Mouse (Mus musculus) thymus, adult 2 months (tissue): Measurements from ENCODE around the gene Wdfy3. TPM values are rescaled to one million over a fixed set of nuclear protein-coding genes. Genes with fewer than 3 reads are reported as not detected.

Experiments
- DNase-seq: peaks from one replicate; pipeline ENCODE4 v3.0.0; 2021
- H3K27ac ChIP-seq: fragments of 200-500 bp; 2 replicates; pipeline ENCODE4 v1.5.1; 2012; ENCODE audit warnings: low read length, control low read depth; ENCODE audit not compliant: control insufficient read depth, insufficient read depth
- H3K27me3 ChIP-seq: fragments of 200-500 bp; 2 replicates; pipeline ENCODE4 v1.6.1; 2012; ENCODE audit warnings: mild to moderate bottlenecking, low read length, moderate library complexity, mixed read lengths; ENCODE audit not compliant: control insufficient read depth, insufficient read depth
- H3K36me3 ChIP-seq: fragments of 200-500 bp; 2 replicates; pipeline ENCODE4 v1.6.1; 2012; ENCODE audit warnings: mild to moderate bottlenecking, low read length, moderate library complexity; ENCODE audit not compliant: control insufficient read depth, insufficient read depth
- H3K4me1 ChIP-seq: fragments of 200-500 bp; replicated peaks from 2 replicates; pipeline ENCODE4 v1.6.1; 2012; ENCODE audit warnings: low read length; ENCODE audit not compliant: control insufficient read depth, insufficient read depth
- H3K4me3 ChIP-seq: fragments of 200-500 bp; 2 replicates; pipeline ENCODE4 v1.5.1; 2012; ENCODE audit warnings: mild to moderate bottlenecking, low read length, control low read depth, moderate library complexity; ENCODE audit not compliant: control insufficient read depth, insufficient read depth
- CTCF ChIP-seq: fragments of 200-500 bp; IDR thresholded peaks from 2 replicates; pipeline ENCODE4 v1.5.1; 2012; ENCODE audit warnings: mild to moderate bottlenecking, control low read depth, low read length, moderate library complexity, borderline replicate concordance; ENCODE audit not compliant: control insufficient read depth, poor library complexity, insufficient read depth; ENCODE audit errors: extremely low read depth
- POLR2A ChIP-seq: fragments of 200-500 bp; IDR thresholded peaks from 2 replicates; pipeline ENCODE4 v1.6.1; 2012; ENCODE audit warnings: mild to moderate bottlenecking, low read length, control low read depth, moderate library complexity; ENCODE audit not compliant: control insufficient read depth, poor library complexity, insufficient read depth; ENCODE audit errors: extremely low read depth
- WGBS: fragments of 180-500 bp; shearing (Covaris S2); methylation state at CpG from one replicate; pipeline ENCODE4 v1.1.7; 2018; 5-methylcytosine and 5-hydroxymethylcytosine counted together
- polyA plus RNA-seq: library from polyadenylated mRNA; depleted of rRNA; stranded (reverse); fragments of >200 nt; gene quantifications from 2 replicates; pipeline ENCODE4 v1.2.3, GENCODE M21; 2012

Wdfy3 gene
- polyA plus RNA-seq, 1 experiment, result 6.8 TPM

DNA sequence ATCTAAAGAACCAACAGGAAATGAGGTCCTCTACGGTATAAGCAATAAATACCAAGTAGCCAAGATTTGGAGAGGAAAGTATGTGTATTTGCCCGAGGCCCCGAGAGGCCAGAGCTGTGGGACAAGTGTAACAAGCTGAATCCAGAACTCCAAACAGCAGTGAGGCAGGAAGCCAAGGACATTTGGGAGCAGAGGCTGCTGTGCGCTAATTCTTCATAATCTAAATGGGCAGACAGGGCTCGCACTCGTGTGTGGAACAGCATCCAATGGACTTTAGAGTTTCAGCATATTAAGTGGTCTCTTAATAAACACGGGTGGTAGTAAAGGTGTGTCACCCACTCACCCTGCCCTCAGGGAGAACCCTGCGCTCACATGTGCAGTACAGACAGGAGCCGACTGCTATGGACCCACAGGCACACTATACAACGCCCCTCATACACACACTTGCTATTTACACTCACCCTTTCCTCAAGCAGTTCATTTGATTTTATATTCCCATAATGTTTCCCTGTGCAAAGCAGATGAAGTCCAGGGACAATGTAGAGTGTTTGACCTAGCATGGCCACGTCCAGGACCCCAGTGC, 15.1 kb downstream of the Wdfy3 start:
- no peak overlapping the region for H3K27ac ChIP-seq
- no peak overlapping the region for H3K4me3 ChIP-seq
- WGBS, result 85% methylated on average over 11 of the region's 11 CpGs
- no peaks in the 10 kb centered on the region for H3K4me1 ChIP-seq
- no peaks in the 10 kb centered on the region for H3K27me3 ChIP-seq
- no peak for DNase-seq
- H3K36me3 ChIP-seq, result no peaks in the 10 kb centered on the region
- TF ChIP-seq POLR2A (no peak), CTCF (no peak)

DNA sequence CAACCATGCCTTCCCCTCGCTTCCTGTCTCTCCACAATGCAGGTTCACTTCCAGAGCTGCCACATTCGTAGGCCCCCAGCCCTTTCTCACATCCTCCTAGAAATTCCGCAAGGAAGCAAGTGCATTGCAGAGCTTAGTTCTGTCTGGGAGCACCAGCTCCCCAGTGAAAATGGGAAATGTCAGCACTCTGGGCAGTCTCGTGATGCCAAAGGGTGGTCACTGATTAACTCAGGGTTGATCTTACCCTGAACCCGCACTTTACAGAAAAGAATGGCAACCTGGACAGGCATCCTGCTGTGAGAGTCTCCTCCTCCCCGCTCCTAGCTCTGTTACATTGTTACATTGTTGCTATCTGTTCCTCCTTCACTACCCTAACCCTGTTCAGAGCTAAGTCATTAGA, 16.8 kb downstream of the Wdfy3 start:
- H3K4me1 ChIP-seq, result no peaks in the 10 kb centered on the region
- no peaks in the 10 kb centered on the region for H3K27me3 ChIP-seq
- H3K36me3 ChIP-seq, result no peaks in the 10 kb centered on the region
- no peak for DNase-seq
- H3K27ac ChIP-seq, result no peak overlapping the region
- no peak overlapping the region for H3K4me3 ChIP-seq
- TF ChIP-seq POLR2A (no peak), CTCF (no peak)
- 94% methylated on average over 6 of the region's 6 CpGs for WGBS

DNA sequence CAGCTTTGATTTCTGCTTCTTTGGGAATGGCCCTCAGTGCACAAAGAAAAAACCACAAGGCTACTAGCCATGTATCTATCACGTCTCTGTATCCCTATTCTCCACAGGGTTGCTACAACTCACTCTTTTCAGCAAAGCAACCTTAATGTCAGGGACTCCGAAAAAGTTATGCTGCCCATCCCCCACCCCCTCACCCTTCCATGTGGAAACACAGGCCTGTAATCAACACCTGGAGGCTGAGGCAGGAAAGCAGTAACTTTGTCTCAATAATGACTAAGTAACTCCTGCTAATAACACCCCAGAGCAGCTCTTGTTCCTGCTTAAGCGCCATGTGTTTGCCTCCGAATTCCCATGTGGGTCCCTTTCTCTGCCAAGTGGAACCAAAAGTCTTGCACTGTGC, 17.3 kb downstream of the Wdfy3 start:
- Histone ChIP-seq H3K27ac (no peak overlapping the region), H3K4me1 (no peaks in the 10 kb centered on the region)

DNA sequence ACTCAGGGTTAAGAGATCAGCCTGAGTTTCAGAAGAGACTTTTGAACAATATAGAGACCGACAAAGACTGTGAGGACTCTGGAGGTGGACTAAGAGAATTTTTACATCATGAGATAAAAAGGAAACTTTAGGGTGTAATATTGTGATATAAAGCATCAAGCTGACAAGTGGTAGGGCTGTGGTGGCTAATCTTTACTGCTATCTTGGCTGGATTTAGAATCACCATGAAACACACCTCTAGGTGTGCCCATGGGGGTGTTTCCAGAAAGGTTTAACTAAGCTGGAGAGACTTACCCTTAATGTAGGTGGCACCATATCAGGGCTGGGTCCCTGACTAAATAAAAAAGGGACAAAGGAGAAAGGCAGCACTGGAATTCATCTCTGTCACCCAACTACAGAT, 19.0 kb downstream of the Wdfy3 start:
- Histone ChIP-seq H3K4me3 (no peak overlapping the region), H3K4me1 (no peaks in the 10 kb centered on the region), H3K27me3 (no peaks in the 10 kb centered on the region), H3K27ac (no peak overlapping the region), H3K36me3 (no peaks in the 10 kb centered on the region)
- 93% methylated on average over 1 of the region's 1 CpGs for WGBS
- no peak for DNase-seq
- TF ChIP-seq POLR2A (no peak), CTCF (no peak)

More for the DNA sequence above, 17.3 kb downstream of the Wdfy3 start:
- H3K36me3 ChIP-seq, result no peaks in the 10 kb centered on the region
- TF ChIP-seq CTCF, result no peak
- no peak for TF ChIP-seq POLR2A
- H3K4me3 ChIP-seq, result no peak overlapping the region
- H3K27me3 ChIP-seq, result no peaks in the 10 kb centered on the region
- DNase-seq, result no peak
- 93% methylated on average over 4 of the region's 4 CpGs for WGBS

DNA sequence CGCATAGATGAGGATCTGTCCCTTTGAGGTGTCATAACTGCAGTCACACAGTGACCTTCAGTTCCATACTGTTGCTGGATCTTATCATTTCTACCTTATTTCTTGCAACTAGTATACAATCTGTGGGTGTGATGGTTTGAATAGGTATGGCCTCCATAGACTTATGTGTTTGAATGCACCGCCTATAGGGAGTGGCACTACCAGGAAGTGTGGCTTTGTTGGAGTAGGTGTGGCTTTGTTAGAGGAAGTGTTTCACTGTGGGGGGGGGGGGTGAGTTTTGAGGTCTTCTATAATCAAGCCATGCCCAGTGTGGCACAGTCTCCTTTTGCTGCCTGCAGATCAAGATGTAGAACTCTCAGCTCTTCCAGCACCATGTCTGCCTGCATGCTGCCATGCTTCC, 21.3 kb downstream of the Wdfy3 start:
- Histone ChIP-seq H3K27ac (no peak overlapping the region), H3K4me1 (no peaks in the 10 kb centered on the region), H3K27me3 (no peaks in the 10 kb centered on the region), H3K4me3 (no peak overlapping the region), H3K36me3 (no peaks in the 10 kb centered on the region)
- no peak for DNase-seq
- TF ChIP-seq CTCF (no peak), POLR2A (no peak)
- 98% methylated on average over 2 of the region's 2 CpGs for WGBS

DNA sequence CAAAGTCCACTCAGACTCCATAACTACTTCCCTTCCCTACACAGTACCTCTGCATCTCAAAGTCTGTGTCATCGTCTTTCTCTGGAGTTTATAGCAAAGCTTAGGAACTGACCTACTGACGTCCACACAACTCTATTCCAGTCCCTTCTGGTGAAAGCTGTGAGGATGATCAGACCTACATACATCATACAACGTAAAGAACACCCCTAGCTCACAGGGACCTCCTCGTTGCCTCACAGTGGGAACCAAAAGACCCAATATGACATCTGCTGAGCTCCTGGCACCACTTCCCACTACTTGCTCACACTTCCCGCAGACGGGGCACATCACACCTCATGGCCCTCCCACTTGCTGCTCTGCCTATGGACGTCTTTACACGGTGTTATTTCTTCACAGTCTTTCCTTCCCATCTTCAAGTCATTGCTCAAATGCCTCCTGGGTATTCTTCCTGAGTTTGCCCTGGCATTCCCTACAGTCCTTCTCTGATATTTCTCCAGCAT, 23.1 kb downstream of the Wdfy3 start:
- TF ChIP-seq CTCF, result no peak
- no peak for TF ChIP-seq POLR2A
- no peaks in the 10 kb centered on the region for H3K4me1 ChIP-seq
- no peaks in the 10 kb centered on the region for H3K27me3 ChIP-seq
- no peaks in the 10 kb centered on the region for H3K36me3 ChIP-seq
- no peak overlapping the region for H3K27ac ChIP-seq
- 90% methylated on average over 8 of the region's 8 CpGs for WGBS
- no peak for DNase-seq
- H3K4me3 ChIP-seq, result no peak overlapping the region
